Mouse (Mus musculus): ENCODE measurements around the gene Hk3. TPM values are rescaled to one million over a fixed set of nuclear protein-coding genes. Genes with fewer than 3 reads are reported as not detected.

Gene Hk3
- polyA plus RNA-seq, 1 experiment: not detected

GRCm38 (mm10) chr13:54978804-54979203 is 42.4 kb downstream of the Hk3 start:
- H3K36me3 ChIP-seq (ENCODE audit: control insufficient read depth, insufficient read depth): no peaks in the 10 kb centered on the region
- H3K4me3 ChIP-seq (ENCODE audit: insufficient read depth, poor library complexity, severe bottlenecking): no peak overlapping the region
- no peaks in the 10 kb centered on the region for H3K79me2 ChIP-seq (ENCODE audit: control insufficient read depth, insufficient read depth)
- no peak overlapping the region for H3ac ChIP-seq (ENCODE audit: control insufficient read depth, insufficient read length, low read depth)
- H3K79me3 ChIP-seq (ENCODE audit: low read depth): no peaks in the 10 kb centered on the region
- no peak for TF ChIP-seq MYOG (IDR thresholded peaks at IDR 0.05; ENCODE audit: control insufficient read depth, extremely low read depth, insufficient read length)
- TF ChIP-seq CTCF (IDR thresholded peaks at IDR 0.05; ENCODE audit: control insufficient read depth, insufficient read depth, insufficient read length): no peak
- no peak for TF ChIP-seq MAX (IDR thresholded peaks at IDR 0.05)
- no peak for TF ChIP-seq FOSL1 (IDR thresholded peaks at IDR 0.05; ENCODE audit: insufficient read depth, low read length, poor library complexity, severe bottlenecking)
- TF ChIP-seq CEBPB (IDR thresholded peaks at IDR 0.05; ENCODE audit: low read depth): no peak
- no peak for TF ChIP-seq MYOD1 (IDR thresholded peaks at IDR 0.05; ENCODE audit: control insufficient read depth, insufficient read length, low read depth)
- peaks cover 89% of the 10 kb centered on the region for H3K27me3 ChIP-seq (ENCODE audit: control insufficient read depth, insufficient read depth, insufficient read length)

GRCm38 (mm10) chr13:54975546-54975945 is 45.6 kb downstream of the Hk3 start:
- no peak for TF ChIP-seq USF1 (IDR thresholded peaks at IDR 0.05; ENCODE audit: low read depth)
- TF ChIP-seq CEBPB (IDR thresholded peaks at IDR 0.05; ENCODE audit: low read depth): no peak
- TF ChIP-seq MYOD1 (IDR thresholded peaks at IDR 0.05; ENCODE audit: control insufficient read depth, insufficient read length, low read depth): no peak
- no peak for TF ChIP-seq MYOG (IDR thresholded peaks at IDR 0.05; ENCODE audit: control insufficient read depth, extremely low read depth, insufficient read length)
- TF ChIP-seq FOSL1 (IDR thresholded peaks at IDR 0.05; ENCODE audit: insufficient read depth, low read length, poor library complexity, severe bottlenecking): no peak
- TF ChIP-seq MAX (IDR thresholded peaks at IDR 0.05): no peak
- no peak for TF ChIP-seq CTCF (IDR thresholded peaks at IDR 0.05; ENCODE audit: control insufficient read depth, insufficient read depth, insufficient read length)

GRCm38 (mm10) chr13:54970521-54971247 is 50.5 kb downstream of the Hk3 start:
- no peak overlapping the region for H3ac ChIP-seq (ENCODE audit: control insufficient read depth, insufficient read length, low read depth)
- H3K79me3 ChIP-seq (ENCODE audit: low read depth): no peaks in the 10 kb centered on the region
- H3K27me3 ChIP-seq (ENCODE audit: control insufficient read depth, insufficient read depth, insufficient read length): peaks cover 26% of the 10 kb centered on the region
- H3K36me3 ChIP-seq (ENCODE audit: control insufficient read depth, insufficient read depth): no peaks in the 10 kb centered on the region
- H3K4me3 ChIP-seq (ENCODE audit: insufficient read depth, poor library complexity, severe bottlenecking): no peak overlapping the region
- TF ChIP-seq MAX (IDR thresholded peaks at IDR 0.05) (peak; percentile 37), MYOG (IDR thresholded peaks at IDR 0.05; ENCODE audit: control insufficient read depth, extremely low read depth, insufficient read length) (no peak), CTCF (IDR thresholded peaks at IDR 0.05; ENCODE audit: control insufficient read depth, insufficient read depth, insufficient read length) (no peak)
- no peaks in the 10 kb centered on the region for H3K79me2 ChIP-seq (ENCODE audit: control insufficient read depth, insufficient read depth)

More at GRCm38 (mm10) chr13:54975546-54975945, 45.6 kb downstream of the Hk3 start:
- Histone ChIP-seq H3K36me3 (ENCODE audit: control insufficient read depth, insufficient read depth) (no peaks in the 10 kb centered on the region), H3K27me3 (ENCODE audit: control insufficient read depth, insufficient read depth, insufficient read length) (peaks cover 57% of the 10 kb centered on the region), H3ac (ENCODE audit: control insufficient read depth, insufficient read length, low read depth) (no peak overlapping the region), H3K79me3 (ENCODE audit: low read depth) (no peaks in the 10 kb centered on the region), H3K79me2 (ENCODE audit: control insufficient read depth, insufficient read depth) (no peaks in the 10 kb centered on the region), H3K4me3 (ENCODE audit: insufficient read depth, poor library complexity, severe bottlenecking) (no peak overlapping the region)

DNA sequence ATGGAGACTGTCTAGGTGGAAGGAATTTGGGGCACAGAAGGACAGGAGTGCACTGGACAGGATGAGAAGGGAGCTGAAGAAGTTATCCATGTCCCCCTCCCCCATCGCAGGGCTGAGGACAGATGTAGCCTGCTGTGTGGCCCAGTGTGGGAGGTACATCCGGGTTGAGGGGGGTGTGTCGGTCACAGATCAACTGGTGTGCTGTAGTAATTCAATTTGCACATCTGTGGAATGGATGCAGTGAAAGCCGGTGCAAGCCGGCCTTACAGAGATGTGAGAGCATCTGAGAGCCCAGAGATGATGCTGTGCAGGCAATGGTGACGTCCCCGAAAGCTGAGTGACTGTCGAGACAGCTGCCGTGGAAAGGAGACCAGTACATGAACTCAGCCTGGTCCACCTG is 51.7 kb downstream of the Hk3 start:
- Histone ChIP-seq H3K27me3 (ENCODE audit: control insufficient read depth, insufficient read depth, insufficient read length) (peaks cover 30% of the 10 kb centered on the region), H3K79me3 (ENCODE audit: low read depth) (no peaks in the 10 kb centered on the region), H3ac (ENCODE audit: control insufficient read depth, insufficient read length, low read depth) (no peak overlapping the region), H3K79me2 (ENCODE audit: control insufficient read depth, insufficient read depth) (no peaks in the 10 kb centered on the region), H3K36me3 (ENCODE audit: control insufficient read depth, insufficient read depth) (no peaks in the 10 kb centered on the region), H3K4me3 (ENCODE audit: insufficient read depth, poor library complexity, severe bottlenecking) (no peak overlapping the region)
- no peak for TF ChIP-seq MYOG (IDR thresholded peaks at IDR 0.05; ENCODE audit: control insufficient read depth, extremely low read depth, insufficient read length)
- no peak for TF ChIP-seq USF1 (IDR thresholded peaks at IDR 0.05; ENCODE audit: low read depth)
- TF ChIP-seq MAX (IDR thresholded peaks at IDR 0.05): no peak
- TF ChIP-seq CTCF (IDR thresholded peaks at IDR 0.05; ENCODE audit: control insufficient read depth, insufficient read depth, insufficient read length): no peak
- TF ChIP-seq FOSL1 (IDR thresholded peaks at IDR 0.05; ENCODE audit: insufficient read depth, low read length, poor library complexity, severe bottlenecking): no peak
- no peak for TF ChIP-seq MYOD1 (IDR thresholded peaks at IDR 0.05; ENCODE audit: control insufficient read depth, insufficient read length, low read depth)
- no peak for TF ChIP-seq CEBPB (IDR thresholded peaks at IDR 0.05; ENCODE audit: low read depth)

DNA sequence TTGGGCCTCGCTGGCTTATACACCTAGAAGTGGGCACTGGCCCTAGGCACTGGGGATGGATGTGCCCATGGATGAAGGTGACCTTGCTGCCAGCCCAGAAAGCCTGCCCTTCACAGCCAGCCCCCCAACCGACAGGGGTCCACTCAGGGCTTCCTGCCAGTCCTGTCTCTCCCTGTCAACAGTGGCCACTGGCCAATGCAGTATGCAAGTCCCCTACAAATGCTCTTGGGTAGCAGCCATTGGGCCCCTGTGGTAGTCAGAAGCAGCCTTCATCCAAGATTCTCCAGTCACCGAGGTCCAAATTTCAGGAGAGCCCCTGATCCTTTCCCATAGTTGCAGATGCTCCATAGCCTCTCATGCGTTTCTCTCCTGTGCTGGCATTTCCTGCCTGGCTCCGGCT is 52.5 kb downstream of the Hk3 start:
- Histone ChIP-seq H3ac (ENCODE audit: control insufficient read depth, insufficient read length, low read depth) (no peak overlapping the region), H3K4me3 (ENCODE audit: insufficient read depth, poor library complexity, severe bottlenecking) (no peak overlapping the region), H3K27me3 (ENCODE audit: control insufficient read depth, insufficient read depth, insufficient read length) (peaks cover 37% of the 10 kb centered on the region), H3K79me3 (ENCODE audit: low read depth) (no peaks in the 10 kb centered on the region), H3K36me3 (ENCODE audit: control insufficient read depth, insufficient read depth) (no peaks in the 10 kb centered on the region), H3K79me2 (ENCODE audit: control insufficient read depth, insufficient read depth) (no peaks in the 10 kb centered on the region)
- TF ChIP-seq MYOG (IDR thresholded peaks at IDR 0.05; ENCODE audit: control insufficient read depth, extremely low read depth, insufficient read length) (no peak), USF1 (IDR thresholded peaks at IDR 0.05; ENCODE audit: low read depth) (no peak), FOSL1 (IDR thresholded peaks at IDR 0.05; ENCODE audit: insufficient read depth, low read length, poor library complexity, severe bottlenecking) (no peak), CTCF (IDR thresholded peaks at IDR 0.05; ENCODE audit: control insufficient read depth, insufficient read depth, insufficient read length) (no peak), MAX (IDR thresholded peaks at IDR 0.05) (no peak), CEBPB (IDR thresholded peaks at IDR 0.05; ENCODE audit: low read depth) (no peak), MYOD1 (IDR thresholded peaks at IDR 0.05; ENCODE audit: control insufficient read depth, insufficient read length, low read depth) (no peak)

GRCm38 (mm10) chr13:54967501-54967900 is 53.7 kb downstream of the Hk3 start:
- H3ac ChIP-seq (ENCODE audit: control insufficient read depth, insufficient read length, low read depth): no peak overlapping the region
- TF ChIP-seq CEBPB (IDR thresholded peaks at IDR 0.05; ENCODE audit: low read depth) (no peak), FOSL1 (IDR thresholded peaks at IDR 0.05; ENCODE audit: insufficient read depth, low read length, poor library complexity, severe bottlenecking) (no peak), MYOD1 (IDR thresholded peaks at IDR 0.05; ENCODE audit: control insufficient read depth, insufficient read length, low read depth) (no peak), MYOG (IDR thresholded peaks at IDR 0.05; ENCODE audit: control insufficient read depth, extremely low read depth, insufficient read length) (no peak), CTCF (IDR thresholded peaks at IDR 0.05; ENCODE audit: control insufficient read depth, insufficient read depth, insufficient read length) (no peak), USF1 (IDR thresholded peaks at IDR 0.05; ENCODE audit: low read depth) (no peak), MAX (IDR thresholded peaks at IDR 0.05) (no peak)
- H3K27me3 ChIP-seq (ENCODE audit: control insufficient read depth, insufficient read depth, insufficient read length): peaks cover 48% of the 10 kb centered on the region
- H3K4me3 ChIP-seq (ENCODE audit: insufficient read depth, poor library complexity, severe bottlenecking): no peak overlapping the region
- no peaks in the 10 kb centered on the region for H3K79me3 ChIP-seq (ENCODE audit: low read depth)
- no peaks in the 10 kb centered on the region for H3K36me3 ChIP-seq (ENCODE audit: control insufficient read depth, insufficient read depth)
- H3K79me2 ChIP-seq (ENCODE audit: control insufficient read depth, insufficient read depth): no peaks in the 10 kb centered on the region
